Mouse (Mus musculus) testis, adult 2 months (tissue): ENCODE measurements around the gene Arhgef2.

Experiments
- CTCF ChIP-seq: fragments of 200-500 bp; IDR thresholded peaks from 2 replicates; pipeline ENCODE4 v1.5.1; 2012; ENCODE audit warnings: low read depth, mild to moderate bottlenecking, inconsistent platforms, low read length, moderate library complexity; ENCODE audit not compliant: control insufficient read depth, insufficient read depth, insufficient replicate concordance
- POLR2A ChIP-seq: fragments of 200-500 bp; IDR thresholded peaks from 2 replicates; pipeline ENCODE4 v1.6.1; 2012; ENCODE audit warnings: low read depth, mild to moderate bottlenecking, inconsistent platforms, low read length, moderate library complexity; ENCODE audit not compliant: control insufficient read depth

DNA sequence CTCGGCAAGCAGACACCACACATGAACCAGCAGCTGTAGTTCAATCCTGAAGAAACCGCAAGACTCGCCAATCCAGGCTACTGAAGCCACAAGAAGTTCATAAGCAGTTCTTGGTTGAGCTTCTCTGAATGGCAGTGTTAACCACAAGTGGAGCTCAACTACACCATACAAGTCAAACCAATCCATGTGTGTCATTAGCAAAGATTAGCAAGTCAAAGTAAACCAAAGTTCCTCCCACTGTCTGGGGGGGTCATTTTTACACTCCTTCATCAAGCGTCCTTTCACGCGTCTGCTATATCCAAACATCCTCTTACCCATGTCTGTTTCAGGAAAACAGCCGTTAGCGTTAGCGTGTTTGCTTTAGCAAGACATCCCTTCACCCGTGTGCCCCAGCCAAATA lies 35.4 kb upstream of the Arhgef2 start:
- no peak for TF ChIP-seq CTCF
- no peak for TF ChIP-seq POLR2A
